9 mouse cellular contexts compared by ENCODE assay signal in the genomic region with DNA sequence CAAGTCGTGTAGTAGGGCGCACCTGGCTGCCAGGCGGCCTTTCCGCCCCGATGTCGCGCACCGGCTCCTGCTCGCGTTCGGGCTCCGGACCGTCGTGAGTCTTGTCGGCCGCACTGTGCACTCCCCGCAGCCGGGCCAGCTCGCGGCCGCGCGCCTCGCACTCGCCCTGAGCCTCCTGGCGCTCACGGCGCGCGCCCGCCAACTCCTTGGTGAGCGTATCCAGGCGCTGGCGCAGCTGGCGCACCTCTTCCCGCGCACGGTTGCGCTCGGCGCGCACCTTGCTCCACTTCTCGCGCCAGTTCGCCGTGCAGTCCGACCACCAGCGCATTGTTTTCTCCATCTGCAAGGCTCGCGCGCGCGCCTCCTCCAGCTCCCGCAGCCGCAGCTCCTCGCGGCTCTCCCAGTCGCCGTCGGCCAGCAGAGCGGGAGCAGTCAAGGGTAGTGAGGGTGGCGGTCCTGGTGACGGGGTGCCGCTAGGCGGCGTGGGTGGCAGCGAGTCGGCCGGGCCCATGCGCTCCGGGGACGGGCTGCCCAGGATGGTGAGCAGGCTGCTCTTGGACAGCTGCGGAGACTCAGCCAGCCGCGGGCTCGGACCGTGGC. TPM values are rescaled to one million over a fixed set of nuclear protein-coding genes. Genes with fewer than 3 reads are reported as not detected.
A peak's percentile ranks its signal among the peaks of the same experiment; 100 is the strongest.
DNase-seq lines count a peak whose midpoint lies in the region; ATAC-seq and TF ChIP-seq lines count a peak whose summit lies in the region.
"Had no signal": no experiment of that assay in that cellular context is flagged by ENCODE, and none has a peak within 500 bp of the region (broad histone marks: within the 10 kb centered on the region; RNA-seq: fewer than 3 reads in every experiment).

No protein-coding gene starts in this region.

- peak overlapping the region; percentile 8 for H3K4me3 ChIP-seq in erythroblast, embryonic 14.5 days (replicated peaks)
- H3K4me3 ChIP-seq in cortical plate, adult 2 months (ENCODE audit: insufficient read depth, low read length), result peak overlapping the region; percentile 27
- H3K4me3 ChIP-seq in kidney, embryonic 15.5 days (replicated peaks), result peak overlapping the region; percentile 44
- H3K4me3 ChIP-seq in liver, embryonic 13.5 days (replicated peaks), result peak overlapping the region; percentile 30
- H3K4me3 ChIP-seq in neural tube, embryonic 12.5 days, result peak overlapping the region; percentile 43

- peaks cover 37% of the 10 kb centered on the region for H3K4me1 ChIP-seq in erythroblast, embryonic 14.5 days (ENCODE audit: control insufficient read depth)
- no peaks in the 10 kb centered on the region for H3K4me1 ChIP-seq in cortical plate, adult 2 months (ENCODE audit: control insufficient read depth, insufficient read depth, low read length)
- H3K4me1 ChIP-seq in kidney, embryonic 15.5 days, result peaks cover 63% of the 10 kb centered on the region
- peaks cover 58% of the 10 kb centered on the region for H3K4me1 ChIP-seq in liver, embryonic 13.5 days (replicated peaks)
- peaks cover 30% of the 10 kb centered on the region for H3K4me1 ChIP-seq in neural tube, embryonic 12.5 days

- ATAC-seq in erythroblast, adult 5-6 weeks (replicated peaks; ENCODE audit: low FRiP score, poor library complexity, severe bottlenecking), result no peak
- ATAC-seq in kidney, embryonic 15.5 days (replicated peaks; ENCODE audit: low FRiP score), result peak; percentile 34
- ATAC-seq in liver, embryonic 13.5 days (ENCODE audit: low read depth), result peak; percentile 26; the same call in 1 of the 2 replicates
- peak; percentile 76 for ATAC-seq in neural tube, embryonic 12.5 days (ENCODE audit: low FRiP score, low read depth)

- no peak for TF ChIP-seq POLR2A in cortical plate, adult 2 months (IDR thresholded peaks at IDR 0.05; ENCODE audit: extremely low read depth, insufficient read depth, low read length)

- WGBS in kidney, embryonic 15.5 days, result 12% methylated on average over 77 of the region's 77 CpGs
- WGBS in liver, embryonic 13.5 days (ENCODE audit: insufficient replicate concordance), result 38% methylated on average over 77 of the region's 77 CpGs
- WGBS in neural tube, embryonic 12.5 days, result 6% methylated on average over 77 of the region's 77 CpGs

- H3K9ac ChIP-seq in kidney, embryonic 15.5 days, result peak overlapping the region; percentile 9; the same call in 1 of the 2 replicates
- H3K9ac ChIP-seq in liver, embryonic 13.5 days, result no peak overlapping the region
- H3K9ac ChIP-seq in neural tube, embryonic 12.5 days, result peak overlapping the region; percentile 51

- TF ChIP-seq CTCF in cortical plate, adult 2 months (IDR thresholded peaks at IDR 0.05; ENCODE audit: extremely low read depth, insufficient read depth, low read length), result no peak

- DNase-seq in gastrocnemius, postnatal 25 days, result peak; percentile 66
- DNase-seq in liver, embryonic 13.5 days, result peak; percentile 49
- peak; percentile 49 to 51 for DNase-seq in urinary bladder, postnatal 36 days (ENCODE audit: low spot score in 2 of 2)

- H3K9me3 ChIP-seq in erythroblast, embryonic 14.5 days (ENCODE audit: control insufficient read depth, low read length), result peaks cover 7% of the 10 kb centered on the region; the same call in 1 of the 2 replicates
- no peaks in the 10 kb centered on the region for H3K9me3 ChIP-seq in kidney, embryonic 15.5 days (replicated peaks)
- no peaks in the 10 kb centered on the region for H3K9me3 ChIP-seq in liver, embryonic 13.5 days (replicated peaks)
- no peaks in the 10 kb centered on the region for H3K9me3 ChIP-seq in neural tube, embryonic 12.5 days

- no peak overlapping the region for H3K27ac ChIP-seq in cortical plate, adult 2 months (ENCODE audit: insufficient read depth, low read length)
- H3K27ac ChIP-seq in kidney, embryonic 15.5 days, result no peak overlapping the region
- H3K27ac ChIP-seq in liver, embryonic 13.5 days, result no peak overlapping the region
- H3K27ac ChIP-seq in neural tube, embryonic 12.5 days, result no peak overlapping the region

- H3K4me2 ChIP-seq in kidney, embryonic 15.5 days, result peak overlapping the region; percentile 72
- H3K4me2 ChIP-seq in liver, embryonic 13.5 days, result peak overlapping the region; percentile 58
- H3K4me2 ChIP-seq in neural tube, embryonic 12.5 days (replicated peaks), result peak overlapping the region; percentile 89

- H3K36me3 ChIP-seq in erythroblast, embryonic 14.5 days (ENCODE audit: control insufficient read depth), result no peaks in the 10 kb centered on the region
- H3K36me3 ChIP-seq in kidney, embryonic 15.5 days, result peaks cover 41% of the 10 kb centered on the region
- H3K36me3 ChIP-seq in liver, embryonic 13.5 days, result no peaks in the 10 kb centered on the region; the same call in 1 of the 2 replicates
- H3K36me3 ChIP-seq in neural tube, embryonic 12.5 days, result no peaks in the 10 kb centered on the region

- peaks cover 75% of the 10 kb centered on the region for H3K27me3 ChIP-seq in erythroblast, embryonic 14.5 days (ENCODE audit: control insufficient read depth)
- H3K27me3 ChIP-seq in kidney, embryonic 15.5 days, result peaks cover 27% of the 10 kb centered on the region
- peaks cover 48% of the 10 kb centered on the region for H3K27me3 ChIP-seq in liver, embryonic 13.5 days
- peaks cover 39% of the 10 kb centered on the region for H3K27me3 ChIP-seq in neural tube, embryonic 12.5 days (replicated peaks)

RNA-seq across cellular contexts. Expression of a gene that starts 4.7 kb away (rescaled TPM):
- polyA plus RNA-seq in erythroblast, embryonic 14.5 days (2012), result 0.02 and 0.06 TPM in 2 replicates
- total RNA-seq in erythroblast, adult 5-6 weeks (2015; ENCODE audit: low replicate concordance), result not detected in 2 replicates
- 1.3 and 1.4 TPM in 2 replicates for total RNA-seq in erythroblast, adult 5-6 weeks (2017; ENCODE audit: low replicate concordance)
- 2.1 and 3.0 TPM in 2 replicates for polyA plus RNA-seq in cortical plate, adult 2 months (2012; rRNA removed)
- 1 to 10 TPM; 3.6 to 4.2 TPM for total RNA-seq in gastrocnemius, postnatal 25 days (2021)
- 21.6 and 24.1 TPM in 2 replicates for polyA plus RNA-seq in kidney, embryonic 15.5 days (2015; fragmentation: Nextera tagmentation; extraction: Ambion mirVana)
- polyA plus RNA-seq in liver, embryonic 13.5 days (2015; fragmentation: Nextera tagmentation; extraction: Ambion mirVana), result 3.5 TPM in 2 replicates
- polyA plus RNA-seq in neural tube, embryonic 12.5 days (2016; fragmentation: Nextera tagmentation; extraction: Ambion mirVana), result 18.1 and 18.9 TPM in 2 replicates

RNA-seq across cellular contexts. Expression of a gene that starts 10.3 kb away (rescaled TPM):
- 0.03 TPM in 1 of 2 replicates, not detected in the other for polyA plus RNA-seq in erythroblast, embryonic 14.5 days (2012)
- total RNA-seq in erythroblast, adult 5-6 weeks (2015; ENCODE audit: low replicate concordance), result 0.19 and 1.0 TPM in 2 replicates
- 0.85 TPM in 1 of 2 replicates, not detected in the other for total RNA-seq in erythroblast, adult 5-6 weeks (2017; ENCODE audit: low replicate concordance)
- 0.06 and 0.10 TPM in 2 replicates for polyA plus RNA-seq in cortical plate, adult 2 months (2012; rRNA removed)
- not detected for total RNA-seq in gastrocnemius, postnatal 25 days (2021)
- polyA plus RNA-seq in kidney, embryonic 15.5 days (2015; fragmentation: Nextera tagmentation; extraction: Ambion mirVana), result 0.05 and 0.13 TPM in 2 replicates
- 0.43 and 0.52 TPM in 2 replicates for polyA plus RNA-seq in liver, embryonic 13.5 days (2015; fragmentation: Nextera tagmentation; extraction: Ambion mirVana)
- 0.06 and 0.16 TPM in 2 replicates for polyA plus RNA-seq in neural tube, embryonic 12.5 days (2016; fragmentation: Nextera tagmentation; extraction: Ambion mirVana)
- total RNA-seq: gastrocnemius, postnatal 36 days had no signal

RNA-seq across cellular contexts. Expression of a gene that starts 37.0 kb away (rescaled TPM):
- 11.8 and 12.5 TPM in 2 replicates for polyA plus RNA-seq in erythroblast, embryonic 14.5 days (2012)
- 1.2 and 1.5 TPM in 2 replicates for total RNA-seq in erythroblast, adult 5-6 weeks (2015; ENCODE audit: low replicate concordance)
- total RNA-seq in erythroblast, adult 5-6 weeks (2017; ENCODE audit: low replicate concordance), result 4.0 and 6.0 TPM in 2 replicates
- 15.1 and 15.9 TPM in 2 replicates for polyA plus RNA-seq in cortical plate, adult 2 months (2012; rRNA removed)
- 1 to 10 TPM; 4.7 to 5.1 TPM for total RNA-seq in gastrocnemius, postnatal 25 days (2021)
- 27.0 and 32.8 TPM in 2 replicates for polyA plus RNA-seq in kidney, embryonic 15.5 days (2015; fragmentation: Nextera tagmentation; extraction: Ambion mirVana)
- 9.3 and 9.8 TPM in 2 replicates for polyA plus RNA-seq in liver, embryonic 13.5 days (2015; fragmentation: Nextera tagmentation; extraction: Ambion mirVana)
- polyA plus RNA-seq in neural tube, embryonic 12.5 days (2016; fragmentation: Nextera tagmentation; extraction: Ambion mirVana), result 32.7 and 41.8 TPM in 2 replicates

RNA-seq across cellular contexts. Expression of a gene that starts 55.9 kb away (rescaled TPM):
- 3.5 and 4.1 TPM in 2 replicates for polyA plus RNA-seq in erythroblast, embryonic 14.5 days (2012)
- total RNA-seq in erythroblast, adult 5-6 weeks (2015; ENCODE audit: low replicate concordance), result 29.8 and 37.4 TPM in 2 replicates
- total RNA-seq in erythroblast, adult 5-6 weeks (2017; ENCODE audit: low replicate concordance), result 26.9 and 36.0 TPM in 2 replicates
- polyA plus RNA-seq in cortical plate, adult 2 months (2012; rRNA removed), result 108 and 117 TPM in 2 replicates
- 10 to 100 TPM; 42.9 to 44.1 TPM for total RNA-seq in gastrocnemius, postnatal 25 days (2021)
- 155 and 157 TPM in 2 replicates for polyA plus RNA-seq in kidney, embryonic 15.5 days (2015; fragmentation: Nextera tagmentation; extraction: Ambion mirVana)
- polyA plus RNA-seq in liver, embryonic 13.5 days (2015; fragmentation: Nextera tagmentation; extraction: Ambion mirVana), result 94.5 and 95.3 TPM in 2 replicates
- polyA plus RNA-seq in neural tube, embryonic 12.5 days (2016; fragmentation: Nextera tagmentation; extraction: Ambion mirVana), result 130 and 143 TPM in 2 replicates
